Comparison of ENCODE assay signal across 31 mouse cellular contexts in the genomic region with DNA sequence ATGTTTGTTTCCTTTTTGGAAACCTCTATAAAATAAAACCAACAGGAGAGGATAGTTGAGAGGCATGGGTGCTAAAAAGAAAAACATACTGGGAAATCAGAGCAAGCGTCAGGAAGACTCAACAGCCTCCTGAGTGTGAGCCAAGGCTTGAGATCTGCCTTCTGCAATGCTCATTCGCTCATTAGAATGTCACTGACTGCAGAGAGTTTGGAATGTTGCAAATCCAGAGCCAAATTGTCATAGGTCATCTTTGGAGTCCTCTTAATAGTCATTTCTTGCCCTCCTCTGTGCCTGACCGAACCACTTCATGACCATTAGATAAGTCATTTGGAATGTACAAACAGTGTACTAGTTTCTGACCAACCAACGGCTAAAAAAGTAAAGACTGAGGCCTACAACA. TPM values are rescaled to one million over a fixed set of nuclear protein-coding genes. Genes with fewer than 3 reads are reported as not detected.
DNase-seq lines count a peak whose midpoint lies in the region; ATAC-seq and TF ChIP-seq lines count a peak whose summit lies in the region.
"Had no signal": no experiment of that assay in that cellular context is flagged by ENCODE, and none has a peak within 500 bp of the region (broad histone marks: within the 10 kb centered on the region; RNA-seq: fewer than 3 reads in every experiment).

No protein-coding gene starts in this region.

- H3K27me3 ChIP-seq in liver, adult 2 months (ENCODE audit: control insufficient read depth, insufficient read depth, low read length) = no peaks in the 10 kb centered on the region
- no peaks in the 10 kb centered on the region for H3K27me3 ChIP-seq in liver, embryonic 12.5 days (replicated peaks)
- H3K27me3 ChIP-seq: CH12.LX; forebrain, embryonic 12.5 days; heart, embryonic 12.5 days; kidney, embryonic 15.5 days; limb, embryonic 13.5 days; liver, embryonic 13.5 days; neural tube, embryonic 15.5 days had no signal

- no peaks in the 10 kb centered on the region for H3K36me3 ChIP-seq in liver, adult 2 months (ENCODE audit: control insufficient read depth, insufficient read depth, low read length)
- no peaks in the 10 kb centered on the region for H3K36me3 ChIP-seq in liver, embryonic 12.5 days
- H3K36me3 ChIP-seq: forebrain, embryonic 12.5 days; heart, embryonic 12.5 days; kidney, embryonic 15.5 days; limb, embryonic 13.5 days; liver, embryonic 13.5 days; neural tube, embryonic 15.5 days had no signal

- no peaks in the 10 kb centered on the region for H3K79me2 ChIP-seq in liver, adult 2 months (ENCODE audit: control insufficient read depth, insufficient read depth, low read length)

- H3K27ac ChIP-seq in liver, adult 2 months (replicated peaks; ENCODE audit: insufficient read depth, low read depth, low read length) = no peak overlapping the region
- H3K27ac ChIP-seq in liver, embryonic 12.5 days = no peak overlapping the region
- H3K27ac ChIP-seq: forebrain, embryonic 12.5 days; hindbrain, embryonic 14.5 days; kidney, embryonic 15.5 days; layer of hippocampus, adult 2 months; left cerebral cortex, adult 2 months; limb, embryonic 13.5 days; liver, embryonic 13.5 days; macrophage; neural tube, embryonic 15.5 days; stomach, postnatal 0 days had no signal

- no peak for TF ChIP-seq POLR2A in liver, adult 2 months (IDR thresholded peaks at IDR 0.05; ENCODE audit: extremely low read depth, insufficient read depth, low read length)

- no peak for TF ChIP-seq CTCF in liver, adult 2 months (IDR thresholded peaks at IDR 0.05; ENCODE audit: low read depth, low read length)

- H3K4me3 ChIP-seq in liver, adult 2 months (ENCODE audit: insufficient read depth, low read depth, low read length) = no peak overlapping the region
- no peak overlapping the region for H3K4me3 ChIP-seq in liver, embryonic 12.5 days
- H3K4me3 ChIP-seq: forebrain, embryonic 12.5 days; heart, embryonic 12.5 days; kidney, embryonic 15.5 days; layer of hippocampus, adult 2 months; left cerebral cortex, adult 2 months; limb, embryonic 13.5 days; liver, embryonic 13.5 days; neural tube, embryonic 15.5 days had no signal

- no peak for ATAC-seq in liver, embryonic 12.5 days
- ATAC-seq: forebrain, postnatal 0 days had no signal

- peak; percentile 46 for DNase-seq in liver, adult 2 months (ENCODE audit: extremely low read depth, low read depth, low spot score)
- peak; percentile 8 for DNase-seq in lung, postnatal 10 days
- DNase-seq in lung, postnatal 25 days (ENCODE audit: low spot score) = no peak
- peak; percentile 71 for DNase-seq in adipocyte (ENCODE audit: low spot score)
- no peak for DNase-seq in cerebellum, postnatal 36 days
- no peak for DNase-seq in ovary, postnatal 10 days (ENCODE audit: low spot score)
- DNase-seq: adrenal gland, postnatal 25 days; cerebellum, adult 11-12 months; cerebellum, postnatal 10 days; forebrain, postnatal 0 days; gastrocnemius, postnatal 36 days; heart, adult 18-20 months; kidney, adult 11 months; kidney, postnatal 36 days; liver, embryonic 13.5 days; midbrain, embryonic 14.5 days; right cerebral cortex, adult 18-20 months; thymus, adult 18-20 months; thymus, postnatal 25 days had no signal

- 77% methylated on average over 4 of the region's 4 CpGs for WGBS in liver, adult 2 months
- 63% methylated on average over 4 of the region's 4 CpGs for WGBS in liver, embryonic 12.5 days (ENCODE audit: insufficient replicate concordance)

- H3K4me2 ChIP-seq in liver, embryonic 12.5 days = no peak overlapping the region
- H3K4me2 ChIP-seq: forebrain, embryonic 12.5 days; heart, embryonic 12.5 days; hindbrain, embryonic 14.5 days; kidney, embryonic 15.5 days; limb, embryonic 13.5 days; liver, embryonic 13.5 days; neural tube, embryonic 15.5 days had no signal

- H3K4me1 ChIP-seq in liver, adult 2 months (ENCODE audit: control insufficient read depth, insufficient read depth, low read length) = no peaks in the 10 kb centered on the region
- no peaks in the 10 kb centered on the region for H3K4me1 ChIP-seq in liver, embryonic 12.5 days
- H3K4me1 ChIP-seq: forebrain, embryonic 12.5 days; heart, embryonic 12.5 days; kidney, embryonic 15.5 days; limb, embryonic 13.5 days; liver, embryonic 13.5 days; neural tube, embryonic 15.5 days had no signal

- no peak overlapping the region for H3K9ac ChIP-seq in liver, adult 2 months (ENCODE audit: low read depth, low read length)
- no peak overlapping the region for H3K9ac ChIP-seq in liver, embryonic 12.5 days
- H3K9ac ChIP-seq: forebrain, embryonic 12.5 days; forebrain, postnatal 0 days; heart, embryonic 12.5 days; hindbrain, embryonic 14.5 days; kidney, embryonic 15.5 days; limb, embryonic 13.5 days; liver, embryonic 13.5 days; neural tube, embryonic 15.5 days had no signal

- no peaks in the 10 kb centered on the region for H3K9me3 ChIP-seq in liver, embryonic 12.5 days (replicated peaks)
- H3K9me3 ChIP-seq: forebrain, embryonic 12.5 days; heart, embryonic 12.5 days; kidney, embryonic 15.5 days; limb, embryonic 13.5 days; liver, embryonic 13.5 days; neural tube, embryonic 15.5 days had no signal

RNA-seq across cellular contexts. Expression of a gene that starts 8.4 kb away (rescaled TPM):
- 3.6 and 4.1 TPM in 2 replicates for total RNA-seq in liver, adult 2 months (2014; rRNA removed)
- polyA plus RNA-seq in liver, adult 2 months (2012; rRNA removed) = 0.65 and 1.0 TPM in 2 replicates
- polyA plus RNA-seq in liver, embryonic 12.5 days (2016; fragmentation: Nextera tagmentation; extraction: Ambion mirVana) = 15.1 and 19.1 TPM in 2 replicates

Comparison
In these comparisons a context has a peak if more than half of its experiments do, and no peak if none do; other contexts are left out.
1. DNase-seq: peak in liver, adult 2 months (single experiment), lung, postnatal 10 days (single experiment) and adipocyte (single experiment); none in lung, postnatal 25 days (single experiment), cerebellum, postnatal 36 days (0 of 2) and ovary, postnatal 10 days (single experiment).